Mouse (Mus musculus): ENCODE results near the gene Galnt7. TPM values are rescaled to one million over a fixed set of nuclear protein-coding genes. Genes with fewer than 3 reads are reported as not detected.

Gene Galnt7
- polyA plus RNA-seq (2015; fragmentation: Nextera tagmentation; extraction: Ambion mirVana) = 7.7 and 7.9 TPM in 2 replicates

DNA sequence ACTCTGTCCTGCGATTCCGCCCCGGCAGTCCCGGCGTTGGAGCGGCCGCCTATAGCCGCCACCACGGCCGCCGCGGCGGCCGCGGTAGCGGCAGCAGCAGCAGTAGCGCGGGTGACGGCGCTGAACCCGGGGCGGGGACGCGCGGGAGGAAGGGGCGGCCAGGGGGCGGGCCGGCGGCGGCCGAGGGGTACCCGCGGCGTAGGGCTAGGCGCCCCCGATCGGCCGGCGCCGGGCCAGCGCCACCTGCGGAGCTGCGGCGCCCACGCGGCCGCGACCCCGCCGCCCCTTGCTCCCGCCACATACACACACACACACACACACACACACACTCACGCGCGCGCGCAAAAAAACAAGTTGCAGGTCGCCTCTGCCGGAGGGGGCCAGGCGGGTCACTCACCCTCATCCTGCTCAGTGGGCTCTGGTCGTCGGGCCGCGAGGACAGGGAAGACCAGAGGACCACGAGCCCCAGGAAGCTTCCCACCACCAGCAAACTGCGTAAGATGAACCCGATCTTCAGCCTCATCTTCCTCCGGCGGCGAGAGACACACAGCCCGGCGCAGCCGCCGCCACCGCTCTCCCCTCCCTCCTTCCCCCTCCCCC is at the start of gene Galnt7:
TSS of gene Galnt7 (minus strand) at position 577 of the 600 bp plus-strand sequence.

DNA sequence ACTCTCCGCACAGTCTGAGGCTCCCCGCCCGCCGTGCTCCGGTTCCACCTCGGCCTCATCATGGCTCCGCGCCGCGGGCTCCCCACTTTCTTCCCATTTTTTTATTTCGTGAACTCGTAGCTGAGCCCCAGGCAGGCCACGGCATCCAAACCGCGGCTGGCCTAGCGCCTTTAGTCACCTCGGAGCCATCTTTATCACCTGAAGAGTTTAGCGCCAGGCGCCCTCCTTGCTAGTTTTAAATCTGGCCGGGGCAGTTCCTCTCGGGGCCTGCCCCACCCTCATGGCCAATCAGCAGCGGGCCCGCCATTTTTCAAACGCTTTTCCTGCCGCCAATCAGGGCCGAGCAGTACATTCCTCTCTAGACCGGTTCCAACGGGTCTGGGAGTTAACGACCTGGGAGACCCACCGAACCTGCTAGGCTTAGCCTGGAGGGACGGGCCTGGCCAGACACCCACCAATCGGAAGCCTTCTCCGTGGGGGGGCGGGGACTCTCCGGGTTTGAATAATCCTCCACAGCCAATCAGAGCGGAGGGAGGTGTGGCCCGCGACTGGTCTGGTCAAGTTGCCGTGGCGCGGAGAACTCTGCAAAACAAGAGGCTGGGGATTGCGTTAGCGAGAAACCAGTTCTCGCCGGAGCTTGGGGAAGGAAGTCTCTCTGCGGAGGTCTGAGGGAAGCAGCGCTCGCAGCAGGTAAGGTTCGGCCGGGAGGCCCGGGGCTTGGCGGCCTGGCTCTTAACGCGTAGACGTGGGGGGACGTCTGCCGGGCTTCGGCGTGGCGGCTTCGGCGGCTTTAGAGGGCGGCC is 141.3 kb downstream of the Galnt7 start, which contains the start of gene Hmgb2:
TSS of gene Hmgb2 (plus strand) at position 592 of the 803 bp plus-strand sequence.

GRCm38 (mm10) chr8:57487441-57488155 is 165.2 kb downstream of the Galnt7 start, which contains the start of gene Sap30:
Gene Sap30 (minus strand): TSS chr8:57487860.

Other genes starting within 250 kb of the Galnt7 start
- 0.31 and 0.40 TPM in 2 replicates for gene Scrg1, start 197.1 kb downstream of the Galnt7 start, polyA plus RNA-seq (2015; fragmentation: Nextera tagmentation; extraction: Ambion mirVana)
- 20.3 and 23.0 TPM in 2 replicates for gene Sap30, start 165.2 kb downstream of the Galnt7 start, polyA plus RNA-seq (2015; fragmentation: Nextera tagmentation; extraction: Ambion mirVana)
- 96.0 and 153 TPM in 2 replicates for gene Hmgb2, start 141.1 kb downstream of the Galnt7 start, polyA plus RNA-seq (2015; fragmentation: Nextera tagmentation; extraction: Ambion mirVana)